Mouse (Mus musculus): Measurements from ENCODE around the gene Olfr374. TPM values are rescaled to one million over a fixed set of nuclear protein-coding genes. Genes with fewer than 3 reads are reported as not detected.

The Olfr374 gene
- polyA plus RNA-seq, 1 experiment from 2014 or later, result not detected

- Histone ChIP-seq H3K27ac (ENCODE audit: low read depth, low read length) (no peak overlapping the region), H3K9me3 (ENCODE audit: control insufficient read depth, low read length) (no peaks in the 10 kb centered on the region), H3K36me3 (ENCODE audit: control insufficient read depth, insufficient read depth, low read length) (no peaks in the 10 kb centered on the region), H3K4me1 (ENCODE audit: control insufficient read depth, insufficient read depth, low read length) (peaks cover 11% of the 10 kb centered on the region), H3K4me2 (no peak overlapping the region), H3K4me3 (ENCODE audit: low read depth, low read length) (no peak overlapping the region), H3K9ac (ENCODE audit: low read length) (no peak overlapping the region), H3K27me3 (ENCODE audit: control insufficient read depth, insufficient read depth, low read length) (no peaks in the 10 kb centered on the region)
- ATAC-seq (ENCODE audit: low FRiP score) (no peak), DNase-seq (ENCODE audit: low spot score, missing footprints) (no peak)
- WGBS, result 84% methylated on average over 3 of the region's 3 CpGs
Observed at GRCm38 (mm10) chr8:72158726-72159125, 51.9 kb downstream of the Olfr374 start.

GRCm38 (mm10) chr8:72160007-72160406 lies 53.2 kb downstream of the Olfr374 start:
- Histone ChIP-seq H3K9ac (ENCODE audit: low read length) (no peak overlapping the region), H3K27ac (ENCODE audit: low read depth, low read length) (no peak overlapping the region), H3K4me3 (ENCODE audit: low read depth, low read length) (peak overlapping the region; percentile 23; the same call in 1 of the 2 replicates)

DNA sequence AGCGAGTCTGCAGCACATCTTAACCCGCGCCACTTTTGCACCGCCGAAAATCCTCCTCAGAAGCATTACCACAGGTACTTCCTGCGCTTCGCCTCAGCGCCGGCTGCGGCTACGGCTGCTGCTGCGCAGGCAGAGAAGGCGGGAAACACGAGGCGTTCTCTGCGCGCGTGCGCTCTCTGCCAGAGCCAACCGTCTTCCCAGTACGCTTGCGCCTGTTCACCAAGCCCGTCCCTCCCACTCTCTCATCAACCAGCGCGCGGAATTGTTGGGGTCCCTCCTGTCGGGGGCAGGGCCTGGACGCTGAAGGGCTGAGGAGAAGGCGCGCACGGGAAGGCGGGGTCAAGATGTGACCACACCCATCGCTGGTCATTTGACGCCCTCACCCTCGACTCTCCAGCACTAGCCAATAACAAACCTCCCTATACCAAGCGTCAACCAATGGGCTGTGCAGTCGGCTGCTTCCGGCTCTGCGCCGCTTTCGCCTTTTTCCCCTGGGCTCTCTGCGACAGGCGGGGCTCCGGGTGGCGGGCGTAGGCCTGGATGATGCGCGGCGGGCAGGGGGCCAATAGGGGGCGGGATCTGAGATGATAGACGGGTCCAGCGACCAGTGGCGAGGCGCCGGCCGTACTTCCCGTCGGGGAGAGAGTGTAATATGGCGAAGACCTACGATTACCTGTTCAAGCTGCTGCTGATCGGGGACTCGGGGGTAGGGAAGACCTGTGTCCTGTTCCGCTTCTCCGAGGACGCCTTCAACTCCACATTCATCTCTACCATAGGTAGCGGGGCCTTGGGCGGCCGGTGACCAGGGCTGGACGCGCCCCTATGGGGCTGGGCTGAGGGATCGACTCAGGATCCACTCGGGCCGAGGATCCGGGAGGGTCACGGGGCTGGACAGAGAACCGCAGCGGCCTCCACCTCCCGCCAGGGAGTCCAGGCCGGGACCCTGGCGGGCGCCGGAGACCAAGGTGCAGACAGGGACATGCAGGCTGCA lies 54.2 kb downstream of the Olfr374 start, which contains the start of gene Rab8a:
Gene Rab8a, plus strand, starts transcription at position 494 of the 991 bp plus-strand sequence.
- peak; percentile 100 for DNase-seq (ENCODE audit: low spot score, missing footprints)
- H3K9ac ChIP-seq (ENCODE audit: low read length), result peak within 1 kb of the TSS; percentile 89
- under 1% methylated on average over 82 of the region's 82 CpGs for WGBS
- peak within 1 kb of the TSS; percentile 25; the same call in 1 of the 2 replicates for H3K27ac ChIP-seq (ENCODE audit: low read depth, low read length)
- H3K4me3 ChIP-seq (ENCODE audit: low read depth, low read length), result peak within 1 kb of the TSS; percentile 90
- H3K4me1 ChIP-seq (ENCODE audit: control insufficient read depth, insufficient read depth, low read length), result peaks cover 11% of the 10 kb centered on the region
- H3K9me3 ChIP-seq (ENCODE audit: control insufficient read depth, low read length), result no peaks in the 10 kb centered on the region
- H3K4me2 ChIP-seq, result peak within 1 kb of the TSS; percentile 91
- ATAC-seq (ENCODE audit: low FRiP score), result peak; percentile 99
- H3K36me3 ChIP-seq (ENCODE audit: control insufficient read depth, insufficient read depth, low read length), result no peaks in the 10 kb centered on the region
- no peaks in the 10 kb centered on the region for H3K27me3 ChIP-seq (ENCODE audit: control insufficient read depth, insufficient read depth, low read length)

More at GRCm38 (mm10) chr8:72160007-72160406, 53.2 kb downstream of the Olfr374 start:
- no peak for ATAC-seq (ENCODE audit: low FRiP score)
- no peak for DNase-seq (ENCODE audit: low spot score, missing footprints)
- no peaks in the 10 kb centered on the region for H3K36me3 ChIP-seq (ENCODE audit: control insufficient read depth, insufficient read depth, low read length)
- peaks cover 11% of the 10 kb centered on the region for H3K4me1 ChIP-seq (ENCODE audit: control insufficient read depth, insufficient read depth, low read length)
- H3K27me3 ChIP-seq (ENCODE audit: control insufficient read depth, insufficient read depth, low read length), result no peaks in the 10 kb centered on the region
- H3K4me2 ChIP-seq, result peak overlapping the region; percentile 44; the same call in 1 of the 2 replicates
- no peaks in the 10 kb centered on the region for H3K9me3 ChIP-seq (ENCODE audit: control insufficient read depth, low read length)
- 75% methylated on average over 3 of the region's 3 CpGs for WGBS

GRCm38 (mm10) chr8:72162821-72163220 lies 56.0 kb downstream of the Olfr374 start:
- H3K4me2 ChIP-seq, result no peak overlapping the region
- no peaks in the 10 kb centered on the region for H3K27me3 ChIP-seq (ENCODE audit: control insufficient read depth, insufficient read depth, low read length)
- H3K9ac ChIP-seq (ENCODE audit: low read length), result no peak overlapping the region
- no peaks in the 10 kb centered on the region for H3K9me3 ChIP-seq (ENCODE audit: control insufficient read depth, low read length)
- no peak for ATAC-seq (ENCODE audit: low FRiP score)
- H3K36me3 ChIP-seq (ENCODE audit: control insufficient read depth, insufficient read depth, low read length), result no peaks in the 10 kb centered on the region
- DNase-seq (ENCODE audit: low spot score, missing footprints), result no peak
- no peak overlapping the region for H3K27ac ChIP-seq (ENCODE audit: low read depth, low read length)
- no peak overlapping the region for H3K4me3 ChIP-seq (ENCODE audit: low read depth, low read length)
- peaks cover 11% of the 10 kb centered on the region for H3K4me1 ChIP-seq (ENCODE audit: control insufficient read depth, insufficient read depth, low read length)

Other genes with a start within 250 kb of the Olfr374 start
- 7.4 and 9.1 TPM in 2 replicates for gene Zfp709, start 225.0 kb upstream of the Olfr374 start, polyA plus RNA-seq (2014; fragmentation: Nextera tagmentation; extraction: Ambion mirVana)
- gene Zfp882, start 198.4 kb upstream of the Olfr374 start, polyA plus RNA-seq (2014; fragmentation: Nextera tagmentation; extraction: Ambion mirVana), result 7.2 and 9.2 TPM in 2 replicates
- 39.7 and 44.2 TPM in 2 replicates for gene Zfp617, start 198.4 kb upstream of the Olfr374 start, polyA plus RNA-seq (2014; fragmentation: Nextera tagmentation; extraction: Ambion mirVana)
- gene Zfp961, start 156.0 kb upstream of the Olfr374 start, polyA plus RNA-seq (2014; fragmentation: Nextera tagmentation; extraction: Ambion mirVana), result 25.7 and 28.4 TPM in 2 replicates
- gene Cyp4f18, start 97.4 kb upstream of the Olfr374 start, polyA plus RNA-seq (2014; fragmentation: Nextera tagmentation; extraction: Ambion mirVana), result 0.22 and 0.41 TPM in 2 replicates
- gene Olfr372, start 65.8 kb upstream of the Olfr374 start, polyA plus RNA-seq (2014; fragmentation: Nextera tagmentation; extraction: Ambion mirVana), result not detected in 2 replicates
- not detected in 2 replicates for gene Olfr373, start 23.9 kb upstream of the Olfr374 start, polyA plus RNA-seq (2014; fragmentation: Nextera tagmentation; extraction: Ambion mirVana)
- gene Tpm4, start 27.9 kb downstream of the Olfr374 start, polyA plus RNA-seq (2014; fragmentation: Nextera tagmentation; extraction: Ambion mirVana), result 548 and 589 TPM in 2 replicates
- gene Rab8a, start 54.2 kb downstream of the Olfr374 start, polyA plus RNA-seq (2014; fragmentation: Nextera tagmentation; extraction: Ambion mirVana), result 103 and 107 TPM in 2 replicates
- not detected in 2 replicates for gene Hsh2d, start 82.6 kb downstream of the Olfr374 start, polyA plus RNA-seq (2014; fragmentation: Nextera tagmentation; extraction: Ambion mirVana)
- gene Cib3, start 105.8 kb downstream of the Olfr374 start, polyA plus RNA-seq (2014; fragmentation: Nextera tagmentation; extraction: Ambion mirVana), result not detected in 2 replicates
- gene Gm11034, start 106.6 kb downstream of the Olfr374 start, polyA plus RNA-seq (2014; fragmentation: Nextera tagmentation; extraction: Ambion mirVana), result not detected in 2 replicates
- gene Fam32a, start 112.7 kb downstream of the Olfr374 start, polyA plus RNA-seq (2014; fragmentation: Nextera tagmentation; extraction: Ambion mirVana), result 73.1 and 77.8 TPM in 2 replicates
- gene Ap1m1, start 133.0 kb downstream of the Olfr374 start, polyA plus RNA-seq (2014; fragmentation: Nextera tagmentation; extraction: Ambion mirVana), result 170 and 173 TPM in 2 replicates
- gene Gm10282, start 198.2 kb downstream of the Olfr374 start, polyA plus RNA-seq (2014; fragmentation: Nextera tagmentation; extraction: Ambion mirVana), result 39.3 and 42.3 TPM in 2 replicates
- 5.0 and 6.5 TPM in 2 replicates for gene Klf2, start 212.0 kb downstream of the Olfr374 start, polyA plus RNA-seq (2014; fragmentation: Nextera tagmentation; extraction: Ambion mirVana)

Data from midbrain, embryonic 11.5 days (tissue).